Mouse (Mus musculus) testis, postnatal 10 days (tissue): ENCODE measurements around the gene Amn.

ENCODE experiments used
- DNase-seq: peaks from one replicate; pipeline ENCODE4 v3.0.0; 2021; ENCODE audit warnings: low spot score

The Amn gene

GRCm38 (mm10) chr12:111323423-111323822 lies 52.5 kb downstream of the Amn start:
- DNase-seq: no peak

GRCm38 (mm10) chr12:111324536-111324935 lies 53.6 kb downstream of the Amn start:
- no peak for DNase-seq

- no peak for DNase-seq
Measured at GRCm38 (mm10) chr12:111324949-111325348, 54.1 kb downstream of the Amn start.

GRCm38 (mm10) chr12:111325744-111326424 lies 55.0 kb downstream of the Amn start:
- no peak for DNase-seq
